Mouse (Mus musculus) heart, postnatal 0 days (tissue): ENCODE results near the gene Mecp2. TPM values are rescaled to one million over a fixed set of nuclear protein-coding genes. Genes with fewer than 3 reads are reported as not detected.
"Not testable (repeated sequence)": the region's sequence is repeated elsewhere in the genome, so short reads cannot be mapped to it uniquely, and the experiment has no call there.

Experiments
- ATAC-seq: fragments of 200-750 bp; cut with Nextera tagmentation; 2 replicates; pipeline ENCODE4 v1.8.0; 2017; ENCODE audit warnings: low read depth, moderate number of reproducible peaks, moderate library complexity; ENCODE audit not compliant: insufficient read depth
- DNase-seq: peaks from one replicate; pipeline ENCODE4 v3.0.0-alpha.2; 2016; ENCODE audit warnings: low spot score
- H3K27ac ChIP-seq: fragments of 300-500 bp; sonication (generic); 2 replicates; pipeline ENCODE4 v1.5.1; 2014; ENCODE audit warnings: low read depth, mild to moderate bottlenecking
- H3K27me3 ChIP-seq: fragments of 300-500 bp; sonication (generic); 2 replicates; pipeline ENCODE4 v1.6.1; 2014; ENCODE audit warnings: low read length, mixed read lengths; ENCODE audit not compliant: control insufficient read depth, insufficient read depth
- H3K36me3 ChIP-seq: fragments of 300-500 bp; sonication (generic); replicated peaks from 2 replicates; pipeline ENCODE4 v1.6.1; 2014; ENCODE audit warnings: low read length, mixed read lengths; ENCODE audit not compliant: control insufficient read depth, insufficient read depth
- H3K4me1 ChIP-seq: fragments of 300-500 bp; sonication (generic); 2 replicates; pipeline ENCODE4 v1.6.1; 2014; ENCODE audit warnings: antibody characterized with exemption; ENCODE audit not compliant: control insufficient read depth, insufficient read depth
- H3K4me2 ChIP-seq: fragments of 300-500 bp; sonication (generic); 2 replicates; pipeline ENCODE4 v1.6.1; 2014; ENCODE audit warnings: low read depth, mild to moderate bottlenecking, low read length, moderate library complexity
- H3K4me3 ChIP-seq: fragments of 300-500 bp; sonication (generic); 2 replicates; pipeline ENCODE4 v1.5.1; 2014; ENCODE audit warnings: low read depth, low read length
- H3K9ac ChIP-seq: fragments of 300-500 bp; sonication (generic); replicated peaks from 2 replicates; pipeline ENCODE4 v1.6.1; 2014; ENCODE audit warnings: low read depth, low read length, mixed read lengths
- H3K9me3 ChIP-seq: fragments of 300-500 bp; sonication (generic); replicated peaks from 2 replicates; pipeline ENCODE4 v1.6.1; 2016; ENCODE audit warnings: low read length; ENCODE audit not compliant: control insufficient read depth
- CTCF ChIP-seq: IDR thresholded peaks from 2 replicates; pipeline ENCODE4 v1.5.1; 2016; ENCODE audit warnings: antibody characterized with exemption, control low read depth, low read depth
- EP300 ChIP-seq: IDR thresholded peaks from 2 replicates; pipeline ENCODE4 v1.6.1; 2016; ENCODE audit warnings: antibody characterized with exemption, low read depth
- WGBS: fragments of 180-500 bp; shearing (Covaris S2); extraction: QIAGEN DNeasy Blood & Tissue Kit; methylation state at CpG from one replicate; pipeline ENCODE4 v1.1.7; 2014; 5-methylcytosine and 5-hydroxymethylcytosine counted together
- polyA plus RNA-seq: library from polyadenylated mRNA; unstranded; fragments of >200 nt; fragmentation: Nextera tagmentation; extraction: Ambion mirVana; gene quantifications from 2 replicates; pipeline ENCODE4 v1.2.1, GENCODE M21; 2015
- total RNA-seq: library from RNA; depleted of rRNA; stranded (reverse); fragments of >200 nt; gene quantifications from 2 replicates; pipeline ENCODE4 v1.2.3, GENCODE M21; 2014; ENCODE audit warnings: low replicate concordance; rRNA removed

The Mecp2 gene
- total RNA-seq (15.6 and 43.8 TPM in 2 replicates), polyA plus RNA-seq (10.8 and 12.1 TPM in 2 replicates)

DNA sequence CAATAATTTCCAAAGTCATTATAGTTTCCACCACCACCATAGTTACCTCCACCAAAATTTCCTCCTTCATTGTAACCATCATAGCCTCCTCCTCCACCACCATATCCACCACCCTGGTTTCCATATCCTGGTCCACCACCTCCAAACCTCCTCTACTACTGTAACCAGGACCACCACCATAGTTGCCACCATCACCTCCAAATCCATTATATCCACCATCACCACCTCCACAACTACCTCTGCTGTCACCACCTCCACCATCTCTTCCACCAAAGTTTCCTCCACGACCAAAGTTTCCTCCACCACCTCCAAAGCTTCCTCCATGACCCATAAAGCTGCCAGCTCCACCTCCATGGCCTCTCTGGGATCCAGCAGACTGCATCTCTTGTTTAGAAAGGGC, at the start of gene Mecp2:
Mecp2 (minus strand) TSS at position 101 of the 400 bp plus-strand sequence.
- H3K27me3 ChIP-seq, H3K4me3 ChIP-seq, H3K4me2 ChIP-seq, ATAC-seq, H3K27ac ChIP-seq, DNase-seq, H3K9me3 ChIP-seq, H3K4me1 ChIP-seq, H3K9ac ChIP-seq, H3K36me3 ChIP-seq: not testable (repeated sequence)
- 13% methylated on average over 1 of the region's 1 CpGs for WGBS

DNA sequence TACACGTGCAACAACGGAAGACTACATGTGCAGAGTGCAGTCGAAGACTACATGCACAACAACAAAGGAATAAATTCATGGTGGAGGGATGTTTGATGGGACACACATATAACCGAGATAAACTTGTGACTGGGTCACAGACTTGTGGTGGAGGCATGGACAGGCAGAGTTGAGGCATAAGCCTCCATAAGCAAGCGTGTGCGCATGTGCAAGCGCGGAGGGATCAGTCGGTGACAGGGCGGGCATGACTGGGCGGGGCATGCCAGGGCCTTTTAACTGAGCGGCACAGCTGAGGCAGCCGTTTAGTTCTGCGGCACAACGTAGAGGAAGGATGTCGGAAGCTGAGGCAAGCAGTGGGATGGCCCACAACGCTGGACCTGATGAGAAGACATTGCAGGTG, 41.8 kb upstream of the Mecp2 start, which contains the start of gene Tktl1:
Tktl1 (plus strand) TSS at position 301 of the 400 bp plus-strand sequence.
- no peaks in the 10 kb centered on the region for H3K36me3 ChIP-seq
- no peak within 1 kb of the TSS for H3K9ac ChIP-seq
- no peak for ATAC-seq
- H3K4me3 ChIP-seq: no peak within 1 kb of the TSS
- no peak for DNase-seq
- 85% methylated on average over 16 of the region's 17 CpGs for WGBS
- H3K4me1 ChIP-seq: no peaks in the 10 kb centered on the region
- no peak within 1 kb of the TSS for H3K27ac ChIP-seq
- TF ChIP-seq CTCF (no peak), EP300 (no peak)
- no peaks in the 10 kb centered on the region; the same call in 1 of the 2 replicates for H3K9me3 ChIP-seq
- no peaks in the 10 kb centered on the region for H3K27me3 ChIP-seq
- no peak within 1 kb of the TSS for H3K4me2 ChIP-seq

DNA sequence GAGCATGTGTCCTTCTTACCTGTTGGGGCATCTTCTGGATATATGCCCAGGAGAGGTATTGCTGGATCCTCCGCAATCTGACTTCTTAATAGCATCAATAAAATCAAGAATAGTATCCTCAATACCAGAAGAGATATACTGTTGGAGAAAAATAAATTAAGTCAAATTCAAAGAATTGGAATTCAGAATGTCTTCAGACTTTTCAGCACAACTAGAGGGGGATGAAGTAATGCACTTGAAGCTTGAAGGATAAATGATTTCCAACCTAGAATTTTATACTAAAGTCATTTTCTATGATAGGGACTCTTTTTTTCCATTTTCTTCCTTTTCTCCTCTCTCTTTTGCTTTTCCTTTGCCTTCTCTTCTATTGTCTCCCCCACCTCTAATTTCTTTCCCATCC, 32.6 kb upstream of the Mecp2 start, which contains the start of gene Tex28:
Tex28 (minus strand) TSS at position 101 of the 400 bp plus-strand sequence.
- H3K4me3 ChIP-seq: no peak within 1 kb of the TSS
- no peak within 1 kb of the TSS for H3K27ac ChIP-seq
- no peaks in the 10 kb centered on the region for H3K36me3 ChIP-seq
- H3K4me2 ChIP-seq: no peak within 1 kb of the TSS
- H3K4me1 ChIP-seq: no peaks in the 10 kb centered on the region
- no peaks in the 10 kb centered on the region for H3K9me3 ChIP-seq
- TF ChIP-seq EP300 (no peak), CTCF (no peak)
- no peak within 1 kb of the TSS for H3K9ac ChIP-seq
- no peaks in the 10 kb centered on the region for H3K27me3 ChIP-seq
- WGBS: 69% methylated on average over 1 of the region's 1 CpGs
- DNase-seq (no peak), ATAC-seq (no peak)

DNA sequence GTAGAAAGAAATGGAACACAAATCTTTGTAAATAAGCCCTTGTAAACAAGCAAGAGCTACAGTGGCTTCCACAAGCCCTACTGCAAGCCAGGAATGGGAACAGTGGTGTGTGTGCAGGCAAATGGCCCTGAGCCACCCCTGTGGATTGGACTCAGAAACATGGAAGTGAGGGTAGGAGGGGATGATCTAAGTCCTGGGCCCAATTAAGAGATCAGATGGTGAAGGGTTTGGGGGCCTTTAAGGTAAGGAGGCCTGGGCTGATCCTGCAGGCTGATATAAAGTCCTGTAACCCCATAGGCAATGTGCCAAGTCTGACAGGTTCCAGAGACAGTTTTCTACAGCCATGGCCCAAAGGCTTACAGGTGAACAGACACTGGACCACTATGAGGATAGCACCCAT, 8.0 kb downstream of the Mecp2 start, which contains the start of gene Opn1mw:
Opn1mw (plus strand) TSS at position 301 of the 400 bp plus-strand sequence.
- Histone ChIP-seq H3K4me2 (no peak within 1 kb of the TSS), H3K9ac (no peak within 1 kb of the TSS), H3K36me3 (no peaks in the 10 kb centered on the region), H3K9me3 (no peaks in the 10 kb centered on the region), H3K4me3 (no peak within 1 kb of the TSS), H3K27ac (no peak within 1 kb of the TSS), H3K4me1 (no peaks in the 10 kb centered on the region), H3K27me3 (no peaks in the 10 kb centered on the region)
- DNase-seq: no peak
- no peak for ATAC-seq
- TF ChIP-seq CTCF: no peak
- no peak for TF ChIP-seq EP300

DNA sequence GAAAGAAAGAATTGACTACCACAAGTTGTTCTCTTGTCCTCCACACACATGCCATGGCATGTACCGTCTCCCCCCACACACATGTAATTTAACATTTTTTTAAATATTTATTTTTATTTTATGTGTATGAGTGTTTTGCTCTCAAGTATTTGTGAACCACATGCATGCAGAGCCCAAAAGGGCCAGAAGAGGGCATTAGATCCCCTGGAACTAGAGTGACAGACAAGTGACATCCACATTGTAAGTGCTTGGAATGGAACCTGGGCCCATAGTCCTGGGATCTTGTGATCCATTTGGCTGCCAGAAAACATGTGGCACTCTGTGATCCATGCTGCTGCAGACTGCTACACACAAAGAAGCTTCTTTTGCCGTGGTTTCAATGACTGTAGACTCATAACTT, 10.2 kb downstream of the Mecp2 start:
- no peak overlapping the region for H3K4me3 ChIP-seq
- TF ChIP-seq EP300: no peak
- TF ChIP-seq CTCF: no peak; the same call in 1 of the 2 replicates
- H3K9ac ChIP-seq: no peak overlapping the region
- WGBS: 51% methylated on average over 2 of the region's 2 CpGs
- no peak for ATAC-seq
- H3K27me3 ChIP-seq: no peaks in the 10 kb centered on the region
- no peaks in the 10 kb centered on the region for H3K36me3 ChIP-seq
- DNase-seq: no peak
- H3K9me3 ChIP-seq: no peaks in the 10 kb centered on the region
- H3K4me2 ChIP-seq: no peak overlapping the region
- H3K4me1 ChIP-seq: no peaks in the 10 kb centered on the region
- H3K27ac ChIP-seq: no peak overlapping the region

DNA sequence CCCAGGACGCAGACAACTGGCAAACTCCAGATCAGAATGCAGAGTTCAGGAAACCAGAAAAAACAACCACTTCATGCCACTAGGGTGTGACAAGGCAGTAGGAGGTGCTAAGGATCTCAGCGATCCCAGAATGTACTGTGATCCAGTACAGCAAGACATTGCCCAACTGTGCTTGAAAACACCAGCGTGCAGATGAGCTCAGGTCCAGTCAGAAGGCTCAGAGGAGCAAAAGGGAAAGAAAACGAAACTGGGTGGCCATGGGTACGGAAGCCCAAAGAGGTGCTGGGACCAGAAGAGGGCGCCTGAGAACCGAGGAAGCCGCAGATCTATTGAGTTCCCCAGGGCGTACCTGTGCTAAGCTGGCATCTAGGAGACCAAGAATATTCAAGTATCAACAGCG, 19.7 kb downstream of the Mecp2 start:
- H3K4me1 ChIP-seq: no peaks in the 10 kb centered on the region
- peak overlapping the region; percentile 38 for H3K4me3 ChIP-seq
- no peaks in the 10 kb centered on the region for H3K9me3 ChIP-seq
- DNase-seq: peak; percentile 54
- WGBS: 11% methylated on average over 10 of the region's 10 CpGs
- H3K27me3 ChIP-seq: no peaks in the 10 kb centered on the region
- H3K4me2 ChIP-seq: peak overlapping the region; percentile 54
- no peaks in the 10 kb centered on the region for H3K36me3 ChIP-seq
- peak; percentile 54 for TF ChIP-seq CTCF
- TF ChIP-seq EP300: no peak
- H3K9ac ChIP-seq: no peak overlapping the region
- 0 out of 2 replicates have a peak overlapping the region, but pooled peaks have one; percentile 48 for H3K27ac ChIP-seq
- peak; percentile 78 for ATAC-seq
